Mouse (Mus musculus): Measurements from ENCODE around the gene Gprc5a.

DNA sequence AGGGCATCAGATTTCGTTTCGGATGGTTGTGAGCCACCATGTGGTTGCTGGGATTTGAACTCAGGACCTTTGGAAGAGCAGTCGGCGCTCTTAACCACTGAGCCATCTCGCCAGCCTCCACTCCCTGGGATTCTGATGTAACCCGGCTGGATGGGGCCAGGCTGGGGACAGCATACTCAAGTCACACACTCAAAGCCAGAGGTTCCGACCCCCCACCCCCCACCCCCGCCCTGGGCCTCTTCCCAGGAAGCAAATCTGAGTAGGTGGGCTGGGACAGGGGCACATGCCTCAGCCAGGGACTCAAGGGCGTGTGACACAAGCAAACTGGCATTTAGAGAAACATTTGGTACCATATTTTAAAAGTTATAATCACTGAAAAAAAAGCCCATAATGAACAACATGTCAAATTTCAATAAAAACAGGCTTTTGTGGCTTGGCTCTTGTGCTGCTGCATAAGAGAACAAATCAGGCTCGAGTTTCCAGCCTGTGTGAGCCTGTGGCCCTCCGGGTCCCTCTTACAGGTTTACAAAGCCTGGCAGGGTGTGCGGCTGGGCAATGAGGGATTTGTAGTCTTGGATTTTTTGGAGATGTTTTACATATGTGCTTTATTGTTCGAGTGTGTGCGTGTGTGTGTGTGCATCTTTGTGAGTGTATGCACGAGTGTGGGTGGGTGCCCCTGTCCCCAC is 35.5 kb downstream of the Gprc5a start:
- TF ChIP-seq GATA1 (IDR thresholded peaks at IDR 0.05; ENCODE audit: low read length): no peak
- TF ChIP-seq TAL1 (IDR thresholded peaks at IDR 0.05; ENCODE audit: low read length): no peak
